Comparison of ENCODE assay signal across 7 mouse cellular contexts in the genomic region with DNA sequence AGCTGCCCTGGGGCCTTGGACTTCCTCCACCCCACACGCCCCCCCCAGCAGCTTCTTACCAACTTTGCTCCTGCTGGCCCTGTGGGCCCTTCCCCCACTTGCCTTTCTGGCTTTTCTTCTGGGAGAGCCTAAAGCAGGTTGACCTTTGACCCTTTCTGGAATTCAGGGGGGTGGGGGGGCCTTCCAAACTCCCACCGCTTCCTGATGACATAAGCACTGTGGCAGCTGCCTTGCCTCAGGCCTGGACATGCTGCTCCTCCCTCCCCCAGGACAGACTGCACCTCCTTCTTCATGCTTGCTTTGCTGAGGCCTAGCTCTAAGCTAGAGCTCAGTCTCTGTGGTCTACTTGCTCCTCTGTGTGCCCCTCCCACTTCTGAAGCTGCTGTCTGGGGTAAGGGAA. TPM values are rescaled to one million over a fixed set of nuclear protein-coding genes. Genes with fewer than 3 reads are reported as not detected.
DNase-seq lines count a peak whose midpoint lies in the region; ATAC-seq and TF ChIP-seq lines count a peak whose summit lies in the region.

No protein-coding gene starts in this region.

- no peaks in the 10 kb centered on the region for H3K79me2 ChIP-seq in CH12.LX (replicated peaks; ENCODE audit: control insufficient read depth, extremely low read depth, insufficient read depth, poor library complexity, severe bottlenecking)

- no peak for DNase-seq in CH12.LX (ENCODE audit: extremely low read depth)
- peak; percentile 70 for DNase-seq in ES-E14 (ENCODE audit: low read depth, low spot score)
- peak; percentile 41 for DNase-seq in stomach, postnatal 0 days (ENCODE audit: low spot score)
- no peak for DNase-seq in ovary, postnatal 14 days (ENCODE audit: low spot score)
- DNase-seq in left cerebral cortex, postnatal 25 days (ENCODE audit: low spot score in 2 of 2): no peak

- TF ChIP-seq RAD21 in CH12.LX (IDR thresholded peaks at IDR 0.05; ENCODE audit: low read depth, low read length): no peak

- TF ChIP-seq POLR2A in CH12.LX (IDR thresholded peaks at IDR 0.05; ENCODE audit: low read depth, low read length): no peak

- H3K9ac ChIP-seq in CH12.LX (ENCODE audit: insufficient read depth, low read depth): no peak overlapping the region
- peak overlapping the region; percentile 49; the same call in 1 of the 2 replicates for H3K9ac ChIP-seq in ES-E14 (ENCODE audit: insufficient read depth, low read depth, low read length, poor library complexity, severe bottlenecking)
- peak overlapping the region; percentile 54 for H3K9ac ChIP-seq in heart, embryonic 14.5 days (ENCODE audit: low read length)
- H3K9ac ChIP-seq in limb, embryonic 12.5 days (replicated peaks): peak overlapping the region; percentile 44
- H3K9ac ChIP-seq in stomach, postnatal 0 days (ENCODE audit: low read length): peak overlapping the region; percentile 59

- 14% methylated on average over 2 of the region's 2 CpGs for WGBS in heart, embryonic 14.5 days
- WGBS in limb, embryonic 12.5 days: 34% methylated on average over 2 of the region's 2 CpGs
- 36% methylated on average over 2 of the region's 2 CpGs for WGBS in stomach, postnatal 0 days

- in situ Hi-C loops in CH12.LX (cut with MboI; ENCODE audit: low pct_ligation_motif_present, low pct_unique_long_range_greater_than_20kb, low sequenced_read_pairs) (no loop called here), ES-E14 (cut with MboI; ENCODE audit: low sequenced_read_pairs in 2 of 2, unreplicated experiment in 2 of 2) (no loop called here)

- H3K4me1 ChIP-seq in CH12.LX (ENCODE audit: control insufficient read depth in 1 of 2, insufficient read depth in 2 of 2) (peaks cover 38 to 72% of the 10 kb centered on the region in 2 experiments), ES-E14 (ENCODE audit: control insufficient read depth in 2 of 2, insufficient read depth in 2 of 2, low read length in 2 of 2, poor library complexity in 1 of 2) (peaks cover 10 to 35% of the 10 kb centered on the region in 2 experiments)
- H3K4me1 ChIP-seq in heart, embryonic 14.5 days (ENCODE audit: control insufficient read depth in 2 of 2, insufficient read depth in 2 of 2, low read length in 2 of 2): peaks cover 54 to 64% of the 10 kb centered on the region in 2 experiments
- peaks cover 60% of the 10 kb centered on the region for H3K4me1 ChIP-seq in limb, embryonic 12.5 days (replicated peaks)
- peaks cover 27% of the 10 kb centered on the region for H3K4me1 ChIP-seq in stomach, postnatal 0 days (replicated peaks; ENCODE audit: control insufficient read depth, insufficient read depth)

- H3K4me3 ChIP-seq in CH12.LX (replicated peaks in 1 of 3; ENCODE audit: low read depth in 2 of 3, low read length in 2 of 3, poor library complexity in 1 of 3): no peak overlapping the region
- H3K4me3 ChIP-seq in ES-E14 (ENCODE audit: insufficient read depth in 1 of 2, low read depth in 1 of 2, low read length in 2 of 2, poor library complexity in 1 of 2, severe bottlenecking in 1 of 2): no peak overlapping the region
- H3K4me3 ChIP-seq in heart, embryonic 14.5 days (ENCODE audit: control insufficient read depth in 1 of 2, insufficient read depth in 1 of 2, low read depth in 1 of 2, low read length in 2 of 2): no peak overlapping the region
- no peak overlapping the region for H3K4me3 ChIP-seq in limb, embryonic 12.5 days (replicated peaks)
- H3K4me3 ChIP-seq in stomach, postnatal 0 days (ENCODE audit: low read depth, low read length): no peak overlapping the region

- intact Hi-C loops in left cerebral cortex, postnatal 25 days (cut with DNase I): no loop called here

- ATAC-seq in heart, embryonic 14.5 days (ENCODE audit: insufficient number of reproducible peaks, insufficient read depth, low FRiP score, low read depth): no peak
- no peak for ATAC-seq in limb, embryonic 12.5 days (ENCODE audit: insufficient number of reproducible peaks, insufficient read depth, low FRiP score, low TSS enrichment, low read depth)
- ATAC-seq in stomach, postnatal 0 days (ENCODE audit: low FRiP score, low TSS enrichment): peak; percentile 57

- H3K36me3 ChIP-seq in CH12.LX (replicated peaks in 1 of 2; ENCODE audit: control insufficient read depth in 1 of 2, insufficient read depth in 1 of 2, low read length in 1 of 2) (peaks cover 33 to 78% of the 10 kb centered on the region in 2 experiments), ES-E14 (ENCODE audit: control insufficient read depth, insufficient read depth, low read length, poor library complexity, severe bottlenecking) (peaks cover 20% of the 10 kb centered on the region)
- peaks cover 74% of the 10 kb centered on the region for H3K36me3 ChIP-seq in heart, embryonic 14.5 days (ENCODE audit: control insufficient read depth, insufficient read depth, low read length)
- peaks cover 82% of the 10 kb centered on the region for H3K36me3 ChIP-seq in limb, embryonic 12.5 days
- H3K36me3 ChIP-seq in stomach, postnatal 0 days (ENCODE audit: control insufficient read depth, insufficient read depth, low read length): peaks cover 14% of the 10 kb centered on the region

- TF ChIP-seq EP300 in CH12.LX (IDR thresholded peaks at IDR 0.05; ENCODE audit: low read length): no peak
- TF ChIP-seq EP300 in stomach, postnatal 0 days (optimal IDR thresholded peaks at IDR 0.05): no peak

- H3K27ac ChIP-seq in CH12.LX (ENCODE audit: insufficient read depth, low read depth): peak overlapping the region; percentile 23; the same call in 1 of the 2 replicates
- peak overlapping the region; percentile 76 for H3K27ac ChIP-seq in ES-E14 (ENCODE audit: insufficient read depth, low read depth, low read length, poor library complexity, severe bottlenecking)
- peak overlapping the region; percentile 77 to 98 for H3K27ac ChIP-seq in heart, embryonic 14.5 days (replicated peaks in 1 of 2; ENCODE audit: control insufficient read depth in 1 of 2, insufficient read depth in 1 of 2, low read depth in 2 of 2, low read length in 2 of 2)
- H3K27ac ChIP-seq in limb, embryonic 12.5 days: peak overlapping the region; percentile 100
- H3K27ac ChIP-seq in stomach, postnatal 0 days (replicated peaks): peak overlapping the region; percentile 84

- dilution Hi-C loops in CH12.LX (cut with MboI; ENCODE audit: extremely low pct_ligation_motif_present, extremely low pct_unique_long_range_greater_than_20kb, low sequenced_read_pairs): no loop called here

- H3K9me3 ChIP-seq in CH12.LX (replicated peaks; ENCODE audit: low read length) (peaks cover 18% of the 10 kb centered on the region), ES-E14 (ENCODE audit: control insufficient read depth, insufficient read depth, low read depth, low read length) (no peaks in the 10 kb centered on the region)
- H3K9me3 ChIP-seq in heart, embryonic 14.5 days (ENCODE audit: control insufficient read depth, low read length): peaks cover 3% of the 10 kb centered on the region
- H3K9me3 ChIP-seq in limb, embryonic 12.5 days: peaks cover 4% of the 10 kb centered on the region
- H3K9me3 ChIP-seq in stomach, postnatal 0 days (ENCODE audit: control insufficient read depth, low read length): no peaks in the 10 kb centered on the region

- no peak overlapping the region for H3K4me2 ChIP-seq in CH12.LX (ENCODE audit: insufficient read depth, low read depth, poor library complexity, severe bottlenecking)
- H3K4me2 ChIP-seq in heart, embryonic 14.5 days (ENCODE audit: low read length): peak overlapping the region; percentile 31
- H3K4me2 ChIP-seq in limb, embryonic 12.5 days: 0 out of 2 replicates have a peak overlapping the region, but pooled peaks have one; percentile 8
- no peak overlapping the region for H3K4me2 ChIP-seq in stomach, postnatal 0 days (replicated peaks; ENCODE audit: low read depth)

- no peak for TF ChIP-seq CTCF in CH12.LX (conservative IDR thresholded peaks at IDR 0.05 in 1 of 2, IDR thresholded peaks at IDR 0.05 in 1 of 2; ENCODE audit: low read depth in 2 of 2, low read length in 2 of 2)
- no peak for TF ChIP-seq CTCF in stomach, postnatal 0 days (IDR thresholded peaks at IDR 0.05; ENCODE audit: low read depth)

- H3K27me3 ChIP-seq in CH12.LX (replicated peaks): no peaks in the 10 kb centered on the region
- H3K27me3 ChIP-seq in heart, embryonic 14.5 days (ENCODE audit: control insufficient read depth, insufficient read depth, low read length): no peaks in the 10 kb centered on the region
- no peaks in the 10 kb centered on the region for H3K27me3 ChIP-seq in limb, embryonic 12.5 days
- no peaks in the 10 kb centered on the region for H3K27me3 ChIP-seq in stomach, postnatal 0 days (ENCODE audit: control insufficient read depth, insufficient read depth, low read length)

RNA-seq across cellular contexts. Expression of gene Ier5l, which starts 28.7 kb away (rescaled TPM):
- total RNA-seq in CH12.LX (2012; rRNA removed) (0.98 and 1.1 TPM in 2 replicates), CH12.LX (2014; rRNA removed) (0.22 and 0.51 TPM in 2 replicates), ES-E14 (2012; rRNA removed) (13.3 and 17.7 TPM in 2 replicates)
- polyA plus RNA-seq in CH12.LX (2012; ENCODE audit: insufficient read length, low read depth): 0.31 and 0.33 TPM in 2 replicates
- polyA plus RNA-seq in heart, embryonic 14.5 days (2014; fragmentation: Nextera tagmentation; extraction: Ambion mirVana): 3.5 and 4.2 TPM in 2 replicates
- 3.6 and 4.5 TPM in 2 replicates for polyA plus RNA-seq in limb, embryonic 12.5 days (2016; fragmentation: Nextera tagmentation; extraction: Ambion mirVana)
- polyA plus RNA-seq in stomach, postnatal 0 days (2015; fragmentation: Nextera tagmentation; extraction: Ambion mirVana): 1.8 and 4.4 TPM in 2 replicates
- total RNA-seq in left cerebral cortex, postnatal 25 days (2021): 10 to 100 TPM; 16.0 to 18.4 TPM

RNA-seq across cellular contexts. Expression of gene Ptpa, which starts 29.5 kb away (rescaled TPM):
- total RNA-seq in CH12.LX (2012; rRNA removed) (111 and 120 TPM in 2 replicates), CH12.LX (2014; rRNA removed) (117 and 122 TPM in 2 replicates), ES-E14 (2012; rRNA removed) (97.9 and 103 TPM in 2 replicates)
- polyA plus RNA-seq in CH12.LX (2012; ENCODE audit: insufficient read length, low read depth): 190 and 194 TPM in 2 replicates
- polyA plus RNA-seq in heart, embryonic 14.5 days (2014; fragmentation: Nextera tagmentation; extraction: Ambion mirVana): 42.0 and 61.2 TPM in 2 replicates
- polyA plus RNA-seq in limb, embryonic 12.5 days (2016; fragmentation: Nextera tagmentation; extraction: Ambion mirVana): 154 and 155 TPM in 2 replicates
- polyA plus RNA-seq in stomach, postnatal 0 days (2015; fragmentation: Nextera tagmentation; extraction: Ambion mirVana): 76.6 and 79.6 TPM in 2 replicates
- 100 to 1,000 TPM; 172 to 174 TPM for total RNA-seq in left cerebral cortex, postnatal 25 days (2021)

RNA-seq across cellular contexts. Expression of gene Crat, which starts 29.7 kb away (rescaled TPM):
- total RNA-seq in CH12.LX (2012; rRNA removed) (3.6 and 4.5 TPM in 2 replicates), CH12.LX (2014; rRNA removed) (1.3 and 1.7 TPM in 2 replicates), ES-E14 (2012; rRNA removed) (5.3 and 5.8 TPM in 2 replicates)
- polyA plus RNA-seq in CH12.LX (2012; ENCODE audit: insufficient read length, low read depth): 2.8 and 4.2 TPM in 2 replicates
- 127 and 135 TPM in 2 replicates for polyA plus RNA-seq in heart, embryonic 14.5 days (2014; fragmentation: Nextera tagmentation; extraction: Ambion mirVana)
- polyA plus RNA-seq in limb, embryonic 12.5 days (2016; fragmentation: Nextera tagmentation; extraction: Ambion mirVana): 24.4 and 27.5 TPM in 2 replicates
- polyA plus RNA-seq in stomach, postnatal 0 days (2015; fragmentation: Nextera tagmentation; extraction: Ambion mirVana): 22.0 and 25.9 TPM in 2 replicates
- total RNA-seq in left cerebral cortex, postnatal 25 days (2021): 10 to 100 TPM; 48.4 to 50.7 TPM

RNA-seq across cellular contexts. Expression of gene Dolpp1, which starts 53.3 kb away (rescaled TPM):
- total RNA-seq in CH12.LX (2012; rRNA removed): 19.2 and 22.8 TPM in 2 replicates
- total RNA-seq in CH12.LX (2014; rRNA removed): 15.0 and 22.3 TPM in 2 replicates
- 17.9 and 19.1 TPM in 2 replicates for polyA plus RNA-seq in CH12.LX (2012; ENCODE audit: insufficient read length, low read depth)
- total RNA-seq in ES-E14 (2012; rRNA removed): 55.6 and 87.0 TPM in 2 replicates
- polyA plus RNA-seq in heart, embryonic 14.5 days (2014; fragmentation: Nextera tagmentation; extraction: Ambion mirVana): 16.8 and 20.8 TPM in 2 replicates
- polyA plus RNA-seq in limb, embryonic 12.5 days (2016; fragmentation: Nextera tagmentation; extraction: Ambion mirVana): 33.2 and 39.1 TPM in 2 replicates
- 29.8 and 32.9 TPM in 2 replicates for polyA plus RNA-seq in stomach, postnatal 0 days (2015; fragmentation: Nextera tagmentation; extraction: Ambion mirVana)
- 10 to 100 TPM; 27.5 to 29.2 TPM for total RNA-seq in left cerebral cortex, postnatal 25 days (2021)

Comparison
In these comparisons a context has a peak if more than half of its experiments do, and no peak if none do; other contexts are left out.
1. DNase-seq: peak in ES-E14 (single experiment) and stomach, postnatal 0 days (single experiment); none in CH12.LX (single experiment), ovary, postnatal 14 days (single experiment) and left cerebral cortex, postnatal 25 days (0 of 2).
2. H3K27ac ChIP-seq: peak in every context shown above with its lines; median percentile 100 in limb, embryonic 12.5 days; 88 in heart, embryonic 14.5 days; 84 in stomach, postnatal 0 days; 76 in ES-E14; 23 in CH12.LX.
3. H3K4me2 ChIP-seq: peak in heart, embryonic 14.5 days (single experiment) and limb, embryonic 12.5 days (single experiment); none in CH12.LX (single experiment) and stomach, postnatal 0 days (single experiment).